Mouse (Mus musculus) midbrain, embryonic 16.5 days (tissue): ENCODE measurements around the gene Pard3b. TPM values are rescaled to one million over a fixed set of nuclear protein-coding genes. Genes with fewer than 3 reads are reported as not detected.

Experiments used
- ATAC-seq: fragments of 200-750 bp; cut with Nextera tagmentation; 2 replicates; pipeline ENCODE4 v1.8.0; 2017; ENCODE audit warnings: moderate TSS enrichment
- H3K27ac ChIP-seq: fragments of 300-500 bp; sonication (generic); 2 replicates; pipeline ENCODE4 v1.5.1; 2014; ENCODE audit warnings: mild to moderate bottlenecking, low read length, mixed read lengths
- H3K27me3 ChIP-seq: fragments of 300-500 bp; sonication (generic); 2 replicates; pipeline ENCODE4 v1.6.1; 2014; ENCODE audit warnings: low read depth, low read length, mixed read lengths; ENCODE audit not compliant: control insufficient read depth, insufficient read depth
- H3K36me3 ChIP-seq: fragments of 300-500 bp; sonication (generic); 2 replicates; pipeline ENCODE4 v1.6.1; 2014; ENCODE audit warnings: mild to moderate bottlenecking, low read length, moderate library complexity, mixed read lengths; ENCODE audit not compliant: control insufficient read depth, insufficient read depth
- H3K4me1 ChIP-seq: fragments of 300-500 bp; sonication (generic); 2 replicates; pipeline ENCODE4 v1.6.1; 2014; ENCODE audit warnings: mild to moderate bottlenecking, low read length, mixed read lengths; ENCODE audit not compliant: control insufficient read depth, insufficient read depth
- H3K4me2 ChIP-seq: fragments of 300-500 bp; sonication (generic); 2 replicates; pipeline ENCODE4 v1.6.1; 2014; ENCODE audit warnings: mild to moderate bottlenecking, low read length, mixed read lengths
- H3K4me3 ChIP-seq: fragments of 300-500 bp; sonication (generic); 2 replicates; pipeline ENCODE4 v1.5.1; 2014; ENCODE audit warnings: low read depth, mild to moderate bottlenecking, low read length, moderate library complexity, mixed read lengths
- H3K9ac ChIP-seq: fragments of 300-500 bp; sonication (generic); 2 replicates; pipeline ENCODE4 v1.6.1; 2014; ENCODE audit warnings: low read depth, low read length, mixed read lengths
- H3K9me3 ChIP-seq: fragments of 300-500 bp; sonication (generic); replicated peaks from 2 replicates; pipeline ENCODE4 v1.6.1; 2014; ENCODE audit warnings: mild to moderate bottlenecking, low read length, mixed read lengths; ENCODE audit not compliant: control insufficient read depth, poor library complexity, severe bottlenecking
- WGBS: fragments of 180-500 bp; shearing (Covaris S2); extraction: QIAGEN DNeasy Blood & Tissue Kit; methylation state at CpG from one replicate; pipeline ENCODE4 v1.1.7; 2014; 5-methylcytosine and 5-hydroxymethylcytosine counted together
- polyA plus RNA-seq: library from polyadenylated mRNA; unstranded; fragments of >200 nt; fragmentation: Nextera tagmentation; extraction: Ambion mirVana; gene quantifications from 2 replicates; pipeline ENCODE4 v1.2.1, GENCODE M21; 2015

The Pard3b gene
- polyA plus RNA-seq, 1 experiment from 2014 or later, result 7.2 TPM

DNA sequence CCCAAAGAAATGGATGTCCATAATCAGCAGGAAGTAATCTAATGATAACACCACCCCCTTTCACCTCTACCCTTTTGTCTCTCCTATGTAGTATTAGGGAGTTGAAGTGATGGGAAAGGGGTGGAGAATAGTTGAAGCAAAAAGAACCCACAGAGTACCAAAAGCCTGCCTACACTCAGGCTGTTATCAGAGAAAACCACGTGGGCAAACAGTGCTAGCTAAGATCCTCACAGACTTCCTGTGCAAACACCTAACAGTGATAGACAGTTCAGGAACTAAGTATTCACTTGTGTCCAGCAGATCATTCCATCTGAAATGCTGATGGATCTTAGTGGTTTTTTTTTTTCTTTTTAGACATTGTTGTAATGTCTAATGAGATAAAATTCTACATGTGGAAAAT, 181.6 kb downstream of the Pard3b start:
- Histone ChIP-seq H3K4me2 (no peak overlapping the region), H3K9me3 (no peaks in the 10 kb centered on the region), H3K27me3 (no peaks in the 10 kb centered on the region), H3K4me1 (no peaks in the 10 kb centered on the region), H3K4me3 (no peak overlapping the region), H3K9ac (no peak overlapping the region), H3K27ac (no peak overlapping the region), H3K36me3 (no peaks in the 10 kb centered on the region)
- ATAC-seq, result no peak
- WGBS, result 70% methylated on average over 1 of the region's 1 CpGs

DNA sequence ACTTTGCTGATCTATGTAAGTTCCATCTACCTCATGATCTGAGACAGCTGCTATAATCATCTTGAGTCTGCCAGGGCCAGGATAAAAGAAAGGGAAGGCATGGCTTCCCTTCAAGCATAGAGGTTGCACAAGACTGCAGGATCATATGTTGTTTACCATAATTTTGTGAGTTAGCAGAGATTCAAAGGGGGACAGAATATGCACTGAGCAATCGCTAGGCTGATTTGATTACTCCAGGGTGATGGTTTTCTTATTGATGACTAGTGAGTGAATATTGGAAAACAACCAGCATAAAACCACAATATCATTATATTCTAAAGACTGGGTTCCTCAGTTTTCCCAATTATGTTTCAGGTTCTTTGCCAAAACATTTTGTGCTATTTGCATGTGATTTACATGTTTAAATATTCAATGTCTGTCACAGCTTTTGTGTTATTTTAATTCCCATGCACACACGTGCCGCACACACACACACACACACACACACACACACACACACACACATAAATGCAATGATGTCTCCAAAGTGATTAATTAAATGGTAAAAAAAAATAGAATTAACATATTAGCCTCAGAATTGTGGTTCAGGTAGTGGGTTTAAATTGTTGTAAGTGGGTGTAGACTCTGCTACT, 187.1 kb downstream of the Pard3b start:
- WGBS, result 81% methylated on average over 3 of the region's 3 CpGs
- Histone ChIP-seq H3K4me2 (no peak overlapping the region), H3K4me1 (no peaks in the 10 kb centered on the region), H3K27ac (no peak overlapping the region), H3K4me3 (no peak overlapping the region), H3K27me3 (no peaks in the 10 kb centered on the region), H3K36me3 (no peaks in the 10 kb centered on the region), H3K9ac (no peak overlapping the region), H3K9me3 (no peaks in the 10 kb centered on the region)
- no peak for ATAC-seq

DNA sequence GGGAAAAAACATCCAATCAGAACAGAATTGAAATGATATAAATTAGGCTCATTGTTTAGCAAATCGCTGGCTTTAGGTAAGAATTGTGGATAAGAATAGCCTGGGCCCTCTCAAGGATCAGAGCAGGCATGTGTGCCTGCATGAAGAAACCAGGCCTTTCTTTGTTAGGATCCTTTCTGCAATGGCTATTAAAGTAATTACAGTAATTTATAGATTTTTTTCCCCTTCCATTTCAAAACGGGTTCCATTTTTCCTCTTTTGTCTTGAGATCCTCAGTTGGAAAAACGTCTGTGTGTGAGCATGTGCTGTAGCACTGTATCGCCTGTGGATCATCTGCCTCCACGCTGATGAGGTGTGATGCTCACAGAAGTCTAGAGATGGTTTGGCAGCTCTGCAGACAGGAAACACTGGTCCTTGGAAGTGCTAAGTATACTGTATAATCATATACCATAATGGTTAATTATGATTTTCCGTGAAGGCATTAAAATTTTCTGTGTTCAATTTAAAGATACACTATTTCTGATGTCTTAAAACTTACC, 198.5 kb downstream of the Pard3b start:
- H3K27me3 ChIP-seq, result no peaks in the 10 kb centered on the region
- no peak overlapping the region for H3K4me2 ChIP-seq
- H3K4me1 ChIP-seq, result no peaks in the 10 kb centered on the region
- ATAC-seq, result no peak
- no peak overlapping the region for H3K4me3 ChIP-seq
- WGBS, result 74% methylated on average over 6 of the region's 6 CpGs
- H3K27ac ChIP-seq, result no peak overlapping the region
- H3K9ac ChIP-seq, result no peak overlapping the region
- no peaks in the 10 kb centered on the region for H3K9me3 ChIP-seq
- no peaks in the 10 kb centered on the region for H3K36me3 ChIP-seq

DNA sequence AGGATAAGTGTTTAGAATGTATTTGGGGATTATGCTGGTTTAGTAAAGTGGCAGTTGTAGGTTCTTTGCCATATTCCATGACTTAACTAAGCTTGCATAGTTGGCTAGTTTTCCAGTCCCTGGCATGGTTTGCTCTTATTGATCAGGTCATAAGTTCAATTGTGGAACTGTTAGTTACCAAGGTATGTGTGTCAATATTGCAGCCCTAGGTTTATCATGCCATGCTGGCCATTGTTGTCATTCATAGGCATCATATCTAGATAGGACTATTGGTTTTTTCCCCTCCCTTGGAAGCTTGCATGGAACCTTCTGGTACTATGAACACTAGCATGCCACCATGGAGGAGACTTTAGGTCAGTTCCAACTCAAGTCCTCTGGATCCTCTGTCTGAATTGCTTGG, 208.0 kb downstream of the Pard3b start:
- H3K27me3 ChIP-seq, result no peaks in the 10 kb centered on the region
- no peak overlapping the region for H3K4me3 ChIP-seq
- H3K4me1 ChIP-seq, result peaks cover 10% of the 10 kb centered on the region; the same call in 1 of the 2 replicates
- ATAC-seq, result no peak
- H3K36me3 ChIP-seq, result no peaks in the 10 kb centered on the region
- no peak overlapping the region for H3K9ac ChIP-seq
- H3K4me2 ChIP-seq, result no peak overlapping the region
- no peak overlapping the region for H3K27ac ChIP-seq
- no peaks in the 10 kb centered on the region for H3K9me3 ChIP-seq

DNA sequence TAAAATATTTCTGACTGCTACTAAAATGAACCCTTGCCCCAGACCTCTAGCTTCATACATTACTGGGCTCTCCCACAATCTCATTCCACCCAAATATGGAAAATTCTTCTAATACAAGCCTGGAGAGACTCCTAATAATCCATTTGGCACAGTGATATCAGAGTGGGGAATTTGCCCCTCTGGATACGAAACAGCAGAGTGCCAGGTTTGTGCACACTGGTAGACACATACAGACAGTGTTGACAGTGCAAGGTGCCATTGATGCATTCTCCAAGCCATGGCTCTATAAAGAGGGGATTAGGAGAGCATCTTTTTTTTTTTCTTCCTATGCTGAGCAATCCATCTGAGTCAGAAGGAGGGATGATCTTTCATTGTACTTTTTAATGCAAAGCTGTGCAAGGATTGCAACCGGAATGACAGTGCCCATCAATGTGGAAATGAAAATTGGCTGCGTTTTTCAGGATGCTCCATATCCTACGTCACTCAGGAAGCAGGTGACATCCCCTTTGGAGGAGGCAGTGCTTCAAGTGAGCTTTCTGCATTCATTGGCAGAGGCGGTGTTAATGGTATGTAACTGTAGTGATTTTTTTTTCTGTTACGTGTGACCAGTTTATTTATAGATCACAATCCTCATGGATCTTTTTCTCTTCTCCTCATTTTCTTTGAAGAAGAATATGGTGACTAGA, 210.5 kb downstream of the Pard3b start:
- ATAC-seq, result no peak

DNA sequence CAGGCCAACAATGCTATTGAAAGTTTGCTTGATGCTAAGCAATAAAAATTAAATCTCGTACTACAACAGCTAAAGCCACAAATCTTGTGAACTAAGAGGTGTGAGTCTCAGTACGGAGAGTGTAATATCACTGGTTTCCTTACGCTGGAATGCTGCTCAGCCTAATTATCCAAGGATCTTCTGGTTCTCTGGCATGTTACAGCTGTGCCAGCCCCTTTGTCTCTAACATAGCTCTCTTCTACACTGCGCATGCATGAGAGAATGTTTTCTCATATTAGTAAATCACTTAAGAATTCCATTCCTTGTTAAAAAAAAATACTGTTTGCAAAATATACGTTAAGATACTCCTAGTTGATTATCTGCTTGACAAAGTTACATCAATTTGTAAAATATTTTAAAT, 211.8 kb downstream of the Pard3b start:
- ATAC-seq, result no peak
- Histone ChIP-seq H3K4me2 (no peak overlapping the region), H3K4me3 (no peak overlapping the region), H3K27me3 (no peaks in the 10 kb centered on the region), H3K27ac (no peak overlapping the region), H3K9me3 (no peaks in the 10 kb centered on the region), H3K36me3 (no peaks in the 10 kb centered on the region), H3K9ac (no peak overlapping the region), H3K4me1 (peaks cover 10% of the 10 kb centered on the region; the same call in 1 of the 2 replicates)
- 67% methylated on average over 5 of the region's 5 CpGs for WGBS

More for the DNA sequence above, 210.5 kb downstream of the Pard3b start:
- no peaks in the 10 kb centered on the region for H3K36me3 ChIP-seq
- peaks cover 10% of the 10 kb centered on the region; the same call in 1 of the 2 replicates for H3K4me1 ChIP-seq
- no peaks in the 10 kb centered on the region for H3K27me3 ChIP-seq
- H3K4me2 ChIP-seq, result no peak overlapping the region
- no peak overlapping the region for H3K4me3 ChIP-seq
- no peak overlapping the region for H3K9ac ChIP-seq
- H3K27ac ChIP-seq, result peak overlapping the region; percentile 28
- 58% methylated on average over 6 of the region's 6 CpGs for WGBS
- H3K9me3 ChIP-seq, result no peaks in the 10 kb centered on the region

DNA sequence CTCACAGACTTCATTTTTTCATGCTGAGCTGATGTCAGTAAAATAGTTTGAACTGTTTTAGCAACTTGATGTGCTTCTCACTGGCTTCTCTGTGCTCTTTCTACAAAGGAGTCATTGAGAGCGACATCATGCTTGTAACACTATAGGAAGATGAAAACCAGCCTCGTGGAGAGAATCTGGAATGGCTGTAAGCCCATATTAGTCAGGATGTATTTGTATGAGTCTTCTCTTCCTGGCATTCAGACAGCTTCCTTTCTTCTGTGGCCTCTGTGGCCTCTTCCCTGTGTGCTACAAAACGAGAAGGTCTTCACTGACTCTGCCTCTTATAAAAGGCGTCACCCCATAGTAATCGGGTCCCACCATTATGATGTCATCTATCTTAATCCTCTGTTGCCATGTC, 212.6 kb downstream of the Pard3b start:
- no peak for ATAC-seq
- Histone ChIP-seq H3K4me3 (no peak overlapping the region), H3K4me2 (no peak overlapping the region), H3K9me3 (no peaks in the 10 kb centered on the region), H3K27ac (no peak overlapping the region), H3K9ac (no peak overlapping the region), H3K36me3 (no peaks in the 10 kb centered on the region), H3K27me3 (no peaks in the 10 kb centered on the region), H3K4me1 (peaks cover 10% of the 10 kb centered on the region; the same call in 1 of the 2 replicates)
- WGBS, result 41% methylated on average over 5 of the region's 5 CpGs

DNA sequence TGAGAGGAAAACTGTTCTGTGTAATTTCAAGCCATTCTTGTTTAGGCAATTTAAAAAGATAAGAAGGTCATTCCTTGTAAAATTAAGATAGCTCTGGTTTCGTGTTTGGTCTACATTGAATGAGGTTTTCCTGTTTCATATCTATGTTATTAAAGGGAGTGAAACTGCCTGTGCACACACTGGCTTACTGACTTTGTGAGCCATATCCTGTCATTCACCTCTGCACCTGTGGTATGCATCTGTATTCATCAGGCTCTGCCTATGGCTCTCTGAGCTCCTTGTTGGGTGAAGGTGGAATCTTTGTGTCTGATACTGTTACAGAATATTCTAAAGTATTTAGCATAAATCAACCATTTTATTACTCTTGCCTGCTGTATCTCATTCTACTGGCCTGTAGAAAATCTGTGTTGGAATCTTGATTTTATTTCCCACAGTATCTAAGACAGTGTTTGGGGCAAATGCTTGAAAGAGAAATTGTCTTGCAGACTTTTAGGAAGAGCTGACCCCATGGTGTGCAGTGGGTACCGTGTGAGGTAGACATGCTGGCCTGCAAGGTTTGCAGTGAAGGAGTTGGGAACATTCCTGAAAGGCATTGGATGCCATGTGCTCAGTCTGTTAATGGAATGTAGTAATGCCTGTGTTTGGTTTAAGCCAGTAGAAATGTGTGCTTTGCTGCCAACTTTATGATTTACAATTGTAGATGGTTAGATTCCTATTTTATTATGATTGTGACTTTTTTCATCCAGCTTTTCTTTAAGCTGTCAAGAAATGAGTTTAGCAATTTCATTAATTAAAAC, 228.9 kb downstream of the Pard3b start:
- 78% methylated on average over 2 of the region's 2 CpGs for WGBS
- Histone ChIP-seq H3K36me3 (no peaks in the 10 kb centered on the region), H3K27ac (no peak overlapping the region), H3K27me3 (no peaks in the 10 kb centered on the region), H3K4me3 (no peak overlapping the region), H3K9me3 (no peaks in the 10 kb centered on the region), H3K9ac (no peak overlapping the region), H3K4me1 (no peaks in the 10 kb centered on the region), H3K4me2 (no peak overlapping the region)
- no peak for ATAC-seq

DNA sequence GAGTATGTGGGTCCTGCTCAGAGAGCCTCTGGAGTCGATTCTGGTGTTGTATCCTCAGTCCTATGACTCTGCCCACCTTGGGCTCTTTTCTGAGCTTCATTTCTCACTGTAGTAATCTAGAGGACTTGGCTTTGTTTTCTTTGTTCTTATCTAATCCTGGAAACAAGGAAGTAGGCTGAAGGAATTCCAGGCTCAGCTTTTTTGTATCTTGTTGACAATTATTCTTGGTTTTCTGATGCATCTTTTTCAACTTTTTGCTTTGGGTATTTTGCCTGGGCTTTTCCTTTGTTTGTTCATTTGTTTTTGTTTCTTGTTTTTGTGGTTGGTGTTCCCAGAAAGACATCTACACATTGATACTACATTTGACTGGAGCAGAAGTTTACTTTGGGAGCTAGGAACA, 236.3 kb downstream of the Pard3b start:
- WGBS, result 73% methylated on average over 1 of the region's 1 CpGs
- no peak for ATAC-seq

More for the DNA sequence above, 236.3 kb downstream of the Pard3b start:
- no peak overlapping the region for H3K27ac ChIP-seq
- H3K4me3 ChIP-seq, result no peak overlapping the region
- no peaks in the 10 kb centered on the region for H3K27me3 ChIP-seq
- no peaks in the 10 kb centered on the region for H3K36me3 ChIP-seq
- peaks cover 2% of the 10 kb centered on the region; the same call in 1 of the 2 replicates for H3K4me1 ChIP-seq
- H3K9me3 ChIP-seq, result no peaks in the 10 kb centered on the region
- no peak overlapping the region for H3K9ac ChIP-seq
- H3K4me2 ChIP-seq, result no peak overlapping the region
